Mouse (Mus musculus) frontal cortex, postnatal 36 days (tissue): Measurements from ENCODE around the gene Slc35g1.
"Not testable (repeated sequence)": the region's sequence is repeated elsewhere in the genome, so short reads cannot be mapped to it uniquely, and the experiment has no call there.

ENCODE experiments used
- DNase-seq, 2 experiments: peaks; one replicate each; pipeline ENCODE4 v3.0.0; 2022; ENCODE audit warnings: low spot score in 2 of 2

Slc35g1 gene

DNA sequence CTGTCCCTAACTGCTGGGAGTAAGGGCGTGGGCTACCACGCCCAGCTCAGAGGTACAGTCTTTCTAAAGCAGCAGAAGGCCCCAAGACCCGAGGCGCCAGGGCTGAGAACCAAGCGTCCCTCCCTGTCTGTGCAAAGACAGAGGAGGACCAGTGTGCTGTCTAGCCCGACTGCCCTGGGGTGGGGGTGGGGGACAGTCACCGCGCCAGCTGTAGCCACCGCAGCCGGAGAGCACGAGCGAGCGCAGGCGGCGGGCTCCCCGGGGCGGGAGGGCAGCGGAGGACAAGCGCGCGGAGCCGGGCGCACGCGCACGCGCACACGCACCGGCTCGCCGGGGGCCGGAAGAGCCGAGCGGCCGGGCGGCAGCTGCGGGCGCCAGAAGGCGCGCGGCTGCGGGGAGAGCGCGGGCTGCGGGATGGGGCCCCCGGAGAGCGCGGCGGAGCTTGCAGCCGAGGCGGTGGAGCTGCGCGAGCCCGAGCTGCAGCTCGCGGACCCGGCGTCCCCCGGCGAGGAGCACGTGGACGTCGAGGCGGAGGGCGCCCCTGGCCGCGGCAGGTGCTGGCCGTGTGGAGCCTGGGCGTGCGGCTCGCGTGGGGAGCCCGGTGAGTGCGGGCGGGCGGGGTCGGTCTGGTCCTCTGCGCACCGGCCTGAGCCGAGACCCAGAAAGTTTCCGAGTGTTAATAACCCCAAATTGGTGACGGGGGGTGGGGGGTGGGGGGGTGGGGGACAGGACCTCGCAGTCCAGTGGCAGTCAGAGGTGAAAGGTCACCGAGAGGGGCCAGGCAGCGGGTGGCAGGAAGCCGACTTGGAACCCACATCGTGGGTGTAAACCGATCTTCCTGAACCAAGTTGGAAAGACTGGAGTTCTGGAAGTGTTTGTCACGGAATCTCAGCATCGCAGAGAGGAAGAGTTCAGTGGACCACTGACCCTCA, at the start of gene Slc35g1:
Gene Slc35g1, plus strand, starts transcription at position 280 of the 932 bp plus-strand sequence.
- DNase-seq, result peak; percentile 43 to 46

- no peak for DNase-seq
These were observed 47.3 kb upstream of the Slc35g1 start for GRCm38 (mm10) chr19:38348271-38349012.

GRCm38 (mm10) chr19:38349013-38349341, 46.8 kb upstream of the Slc35g1 start:
- no peak for DNase-seq

GRCm38 (mm10) chr19:38351202-38351601, 44.6 kb upstream of the Slc35g1 start:
- no peak for DNase-seq

DNA sequence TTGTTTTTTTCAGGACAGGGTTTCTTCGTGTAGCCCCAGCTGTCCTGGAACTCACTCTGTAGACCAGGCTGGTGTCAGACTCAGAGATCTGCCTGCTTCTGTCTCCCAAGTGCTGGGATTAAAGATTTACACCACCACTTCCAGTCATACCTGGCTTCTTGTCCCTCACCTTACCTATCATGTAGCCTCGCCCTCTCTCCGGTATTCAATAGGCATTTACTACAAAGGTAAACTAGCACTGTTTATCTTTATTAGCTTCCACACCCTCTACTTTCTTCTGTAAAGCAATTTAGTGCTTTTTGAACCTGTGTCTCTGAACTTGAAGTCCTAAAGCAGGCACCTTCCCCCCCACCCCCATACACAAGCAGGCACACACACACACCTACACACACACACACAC, 44.1 kb upstream of the Slc35g1 start:
- no peak for DNase-seq

DNA sequence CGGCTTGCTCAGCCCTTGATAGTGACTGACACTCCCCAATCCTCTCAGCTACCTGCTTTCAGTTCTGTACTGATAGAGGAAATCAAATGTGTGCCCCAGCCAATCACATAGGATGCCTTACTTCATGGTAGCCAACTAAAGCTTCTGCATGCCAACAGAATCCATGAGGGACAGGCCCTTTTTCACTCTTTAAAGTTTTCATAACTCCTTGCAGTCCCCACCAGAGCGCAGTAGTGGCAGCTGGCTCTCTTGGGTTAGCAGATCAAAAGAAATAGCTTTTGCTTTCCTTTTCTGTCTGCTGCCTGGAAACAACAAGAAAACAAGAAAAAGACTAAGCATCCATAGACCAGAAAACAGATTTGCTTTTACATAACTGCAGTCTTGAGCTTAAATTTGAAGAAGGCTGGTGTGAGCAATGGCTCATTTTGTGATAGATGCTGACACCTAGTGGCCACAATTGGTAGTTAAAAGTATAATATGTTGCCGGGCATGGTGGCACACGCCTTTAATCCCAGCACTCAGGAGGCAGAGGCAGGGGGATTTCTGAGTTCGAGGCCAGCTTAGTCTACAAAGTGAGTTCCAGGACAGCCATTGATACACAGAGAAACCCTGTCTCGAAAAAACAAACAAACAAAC, 43.2 kb upstream of the Slc35g1 start:
- peak; percentile 6 to 61 for DNase-seq

GRCm38 (mm10) chr19:38354279-38354678, 41.5 kb upstream of the Slc35g1 start:
- no peak for DNase-seq

GRCm38 (mm10) chr19:38354819-38355360, 40.9 kb upstream of the Slc35g1 start:
- DNase-seq, result no peak

- no peak for DNase-seq
These were observed 39.5 kb upstream of the Slc35g1 start for GRCm38 (mm10) chr19:38356211-38356828.

GRCm38 (mm10) chr19:38357956-38358623, 37.7 kb upstream of the Slc35g1 start:
- DNase-seq, result no peak

GRCm38 (mm10) chr19:38359287-38359686, 36.5 kb upstream of the Slc35g1 start:
- DNase-seq, result no peak

DNA sequence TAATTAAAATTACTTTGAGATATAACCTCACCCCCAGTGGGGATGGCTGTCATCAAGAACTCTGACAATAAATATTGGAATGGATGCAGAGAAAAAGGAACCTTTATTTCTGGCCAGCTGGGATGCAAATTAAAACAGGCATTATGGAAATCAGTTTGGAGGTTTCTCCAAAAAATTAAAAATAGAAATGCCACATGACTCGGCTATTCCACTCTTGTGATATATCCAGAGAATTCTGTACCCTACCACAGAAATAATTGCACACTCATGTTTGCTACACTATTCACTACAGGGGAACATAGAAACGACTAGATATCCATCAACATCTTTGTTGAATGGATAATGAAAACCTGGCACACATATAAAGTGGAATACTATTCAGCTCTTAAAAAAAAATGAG, 33.9 kb upstream of the Slc35g1 start:
- DNase-seq, result no peak

DNA sequence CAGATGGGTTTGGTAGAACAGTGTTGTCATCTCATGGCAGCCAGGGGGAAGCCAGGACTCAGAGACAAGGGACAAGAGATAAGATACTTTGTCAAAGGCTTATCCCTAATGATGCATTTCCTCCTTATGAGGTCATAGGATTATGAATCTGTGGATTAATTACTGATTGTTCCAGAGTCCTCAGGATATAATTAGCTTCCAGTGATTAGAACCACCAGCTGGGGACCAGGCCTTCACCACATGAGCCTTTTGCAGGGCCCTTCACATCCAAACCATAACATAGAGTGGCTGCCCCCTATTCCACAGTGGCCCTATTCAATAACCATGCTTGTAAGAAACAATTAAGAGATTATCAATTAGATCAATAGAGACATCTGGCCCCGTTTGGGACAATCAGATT, 32.4 kb upstream of the Slc35g1 start:
- no peak for DNase-seq

DNA sequence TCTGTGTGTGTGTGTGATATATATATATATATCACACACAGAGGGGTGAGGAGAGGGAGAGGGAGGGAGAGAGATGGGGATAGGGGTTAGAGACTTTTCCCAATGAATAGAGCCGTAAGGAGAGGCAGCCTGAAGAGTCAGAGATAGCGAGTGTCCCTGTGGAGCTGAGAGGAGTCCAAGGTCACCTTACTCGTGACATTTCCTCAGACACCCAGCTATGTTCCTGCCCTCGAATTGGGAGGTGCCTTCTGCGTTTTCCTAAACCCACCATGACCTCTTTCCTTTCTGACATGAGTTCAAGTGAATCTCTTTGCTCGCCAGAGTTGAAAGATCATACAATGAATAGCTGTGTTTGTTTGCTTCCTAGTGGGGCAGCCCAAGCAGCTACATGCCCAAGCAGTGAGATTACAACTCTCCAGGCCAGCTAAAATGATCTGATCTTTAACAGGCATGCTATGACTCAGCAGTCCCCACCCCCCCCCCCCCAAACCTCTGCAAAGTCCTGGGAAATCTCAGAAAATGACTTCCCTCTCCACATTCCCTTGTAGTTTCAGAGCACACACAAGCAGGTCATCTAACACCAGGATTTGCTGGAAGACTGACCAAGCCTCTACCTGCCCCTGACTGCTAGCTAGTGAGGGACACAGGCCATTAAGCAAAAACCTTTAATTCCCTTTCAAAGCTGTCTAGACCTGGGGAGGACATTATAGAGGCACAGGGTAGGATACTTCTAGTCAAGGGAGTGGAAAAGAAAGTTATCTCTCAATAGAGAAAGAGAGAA, 31.7 kb upstream of the Slc35g1 start:
- no peak for DNase-seq

- DNase-seq, result no peak
These were observed 30.7 kb upstream of the Slc35g1 start for GRCm38 (mm10) chr19:38364939-38365614.

- no peak for DNase-seq
These were observed 23.2 kb upstream of the Slc35g1 start for GRCm38 (mm10) chr19:38372460-38373102.

DNA sequence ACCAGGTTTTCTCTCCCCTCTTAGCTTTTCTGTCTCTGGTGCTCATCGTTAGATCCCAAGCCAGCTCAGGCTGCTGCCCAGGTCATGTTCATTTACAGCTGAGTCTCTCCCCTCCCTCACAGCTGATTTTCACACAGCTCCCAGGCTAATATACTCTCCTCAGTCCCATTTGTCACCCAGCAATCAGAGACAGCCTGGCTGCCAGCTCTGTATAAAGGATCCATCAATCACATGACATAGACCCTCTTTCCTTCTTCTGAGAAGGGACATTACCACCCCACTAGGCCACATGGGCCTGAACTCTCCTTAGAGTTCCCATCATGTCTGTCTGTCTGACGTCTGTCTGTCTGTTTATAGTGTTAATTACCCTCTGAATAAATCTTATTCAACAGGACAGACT, 22.4 kb upstream of the Slc35g1 start:
- DNase-seq, result no peak

- no peak for DNase-seq
These were observed 12.0 kb upstream of the Slc35g1 start for GRCm38 (mm10) chr19:38383769-38384168.

DNA sequence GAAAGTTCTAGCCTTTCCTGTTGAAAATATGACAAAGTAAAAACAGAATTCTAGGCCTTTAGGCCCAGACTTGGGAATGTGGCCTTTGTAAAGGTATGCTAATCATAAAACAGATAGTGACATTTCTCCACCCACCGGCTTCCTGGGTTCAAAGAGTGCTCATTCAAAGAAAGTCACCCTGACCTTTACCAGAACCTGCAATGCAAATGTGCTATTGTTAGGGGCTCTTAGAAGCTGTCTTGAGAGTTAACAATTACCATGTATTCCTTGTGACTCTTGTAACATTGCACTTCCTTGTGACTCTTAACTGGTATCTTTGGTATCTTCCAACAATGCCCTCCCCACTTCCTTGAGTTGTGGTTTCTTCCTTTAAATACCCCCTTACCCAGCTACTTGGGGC, 8.8 kb upstream of the Slc35g1 start:
- DNase-seq, result not testable (repeated sequence)
